Mouse (Mus musculus) B cell, adult 2 months (primary cell): ENCODE measurements at regions not wholly inside any gene's neighbourhood (a gene's known extent, or its start where the extent isn't known, plus 50 kb on each side); places are given as distances from the start of the nearest gene placed in this dataset.

Source experiments
- DNase-seq, 2 experiments: peaks; one replicate each; pipeline ENCODE4 v3.0.0; 2022

- no peak for DNase-seq
Measured at GRCm38 (mm10) chr12:35863141-35863540, 62.3 kb upstream of the Agr3 start.

GRCm38 (mm10) chr12:35853159-35853558, 72.3 kb upstream of the Agr3 start:
- no peak for DNase-seq

GRCm38 (mm10) chr12:35846905-35847610, 78.4 kb upstream of the Agr3 start:
- no peak for DNase-seq

- no peak for DNase-seq
Measured at GRCm38 (mm10) chr12:35836946-35837345, 88.5 kb upstream of the Agr3 start.

DNA sequence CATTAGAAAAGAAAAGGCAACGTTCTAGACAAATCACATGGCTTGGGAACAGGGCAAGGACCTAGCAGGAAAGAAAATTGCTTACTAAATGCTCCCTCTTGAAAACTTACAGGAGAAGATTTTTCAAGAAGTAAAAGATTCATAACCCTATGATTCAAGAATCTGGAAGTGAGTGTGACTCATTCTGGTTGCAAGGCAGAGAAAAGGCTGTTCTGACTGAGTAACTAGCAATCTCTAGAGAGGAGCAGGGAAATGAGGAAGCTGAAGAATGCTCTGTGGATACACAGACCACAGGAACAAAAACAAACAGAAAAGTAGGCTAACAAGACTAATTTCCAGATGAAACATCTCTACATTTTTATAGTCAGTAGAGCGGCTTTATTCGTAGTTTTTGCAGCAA, 92.1 kb upstream of the Agr3 start:
- DNase-seq, result no peak

DNA sequence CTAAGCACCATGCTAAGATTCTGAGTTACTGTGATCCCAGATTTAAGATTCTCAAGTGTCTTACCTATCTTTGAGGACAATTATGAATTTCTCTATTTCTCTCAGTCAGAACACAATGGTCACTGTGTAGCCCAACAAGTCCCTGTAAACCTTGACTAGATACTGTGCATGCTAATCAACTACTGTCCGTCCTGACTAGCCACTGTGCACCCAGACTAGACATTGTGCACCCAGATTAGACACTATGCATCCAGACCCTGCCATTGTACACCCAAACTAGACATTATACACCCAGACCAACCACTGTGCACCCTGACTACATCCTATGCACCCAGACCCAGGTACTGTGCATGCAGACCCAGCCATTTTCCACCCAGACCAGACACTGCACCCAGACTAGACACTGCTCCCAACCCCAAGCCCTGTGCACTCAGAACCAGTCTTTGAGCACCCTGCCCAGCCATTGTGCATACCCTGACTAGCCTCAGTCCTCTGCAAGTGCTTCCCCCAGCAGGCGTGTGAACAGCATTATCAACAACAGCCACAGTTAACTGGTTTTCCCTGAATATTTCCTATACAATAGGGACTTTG, 93.4 kb upstream of the Agr3 start:
- no peak for DNase-seq

DNA sequence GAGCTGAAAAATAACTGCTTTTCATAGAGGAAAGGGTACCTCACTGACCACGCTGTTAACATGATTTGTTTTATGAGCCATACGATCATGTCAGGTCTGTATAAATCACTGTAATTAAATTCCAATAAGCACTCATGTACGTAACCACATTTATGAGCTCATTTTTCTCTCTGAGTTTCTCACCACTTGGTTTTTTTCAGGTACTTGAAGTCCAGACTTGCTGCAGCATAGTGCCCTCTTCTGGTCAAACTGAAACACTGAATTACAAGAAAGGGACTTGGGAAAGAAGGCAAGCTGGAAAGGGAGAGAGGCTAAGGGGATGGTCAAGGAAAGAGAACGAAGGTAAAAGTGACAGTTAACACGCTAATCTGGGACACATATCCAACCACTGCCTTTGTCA, 94.2 kb upstream of the Agr3 start:
- DNase-seq, result peak; percentile 39 to 50

- DNase-seq, result peak; percentile 34 to 41
Measured at GRCm38 (mm10) chr12:35827797-35828196, 97.6 kb upstream of the Agr3 start.

DNA sequence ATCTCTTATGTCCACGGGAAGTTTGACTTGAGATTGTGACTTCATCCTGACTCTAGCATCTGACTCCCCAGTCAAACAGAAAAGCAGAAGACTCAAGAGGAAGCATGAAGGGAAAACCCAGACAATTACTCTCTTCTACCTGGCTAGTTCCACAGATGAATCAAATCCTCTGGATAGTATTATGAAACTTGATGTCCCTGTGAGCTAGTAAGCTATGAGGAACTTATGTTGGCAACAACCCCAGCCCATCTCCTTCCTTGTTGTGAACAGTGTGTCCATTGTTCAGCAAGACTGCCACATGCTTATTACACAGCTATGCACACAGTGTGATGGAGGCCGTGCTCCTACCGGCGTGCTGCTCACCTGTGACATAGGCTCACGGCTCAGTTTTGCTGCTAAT, 98.4 kb upstream of the Agr3 start:
- no peak for DNase-seq

GRCm38 (mm10) chr12:35824587-35824987, 100.8 kb upstream of the Agr3 start:
- DNase-seq, result peak; percentile 18 to 21

- DNase-seq, result peak; percentile 64 to 73
Measured at GRCm38 (mm10) chr12:35799261-35799660, 126.2 kb upstream of the Agr3 start.

DNA sequence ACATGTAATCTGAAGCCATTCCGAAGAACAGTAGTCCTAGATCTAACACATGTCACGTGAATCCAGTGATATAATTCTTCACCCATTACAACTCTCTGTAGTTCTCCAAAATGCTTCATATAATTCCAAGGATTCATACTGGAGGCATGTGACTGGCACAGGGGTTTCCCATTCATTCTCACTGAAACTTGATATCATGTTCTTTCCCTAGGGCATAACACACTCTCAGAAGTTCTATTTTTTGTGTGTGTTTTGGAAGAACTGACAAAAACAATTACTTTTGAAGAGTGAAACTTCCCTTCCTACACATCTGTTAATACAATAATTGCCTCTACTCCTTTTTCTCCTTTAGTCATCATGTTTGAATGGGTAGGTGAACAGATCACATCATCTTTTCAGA, 150.0 kb upstream of the Agr3 start:
- DNase-seq, result no peak

DNA sequence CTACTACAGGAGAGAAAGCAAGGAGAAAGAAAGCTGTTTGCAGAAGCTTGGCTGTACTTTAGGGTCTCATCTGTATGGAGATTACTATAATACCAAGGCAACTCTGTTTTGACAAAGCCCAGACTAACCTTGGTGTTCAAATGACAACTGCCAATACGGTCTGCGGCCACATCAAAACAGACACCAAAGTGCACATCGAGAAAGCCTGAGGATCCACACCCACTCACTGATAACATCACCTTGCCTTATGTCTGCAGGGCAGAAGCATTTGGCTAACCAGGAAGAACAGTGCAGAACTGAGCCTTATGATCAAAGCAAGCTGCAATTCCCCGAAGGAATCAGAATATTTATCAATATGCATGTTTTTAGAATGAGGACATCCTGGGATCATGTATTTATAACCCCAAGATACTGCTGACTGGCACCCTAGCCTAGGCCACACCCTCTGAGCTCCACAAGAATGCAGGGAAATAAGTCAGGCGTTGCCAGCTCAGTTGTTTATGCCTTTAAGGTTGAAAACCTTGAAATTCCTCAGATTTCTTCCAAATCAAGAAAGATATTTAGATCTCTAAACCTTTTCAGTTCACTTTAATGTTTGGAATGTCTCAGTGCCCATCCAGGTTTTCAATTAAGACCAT, 154.9 kb upstream of the Agr3 start:
- DNase-seq, result no peak

DNA sequence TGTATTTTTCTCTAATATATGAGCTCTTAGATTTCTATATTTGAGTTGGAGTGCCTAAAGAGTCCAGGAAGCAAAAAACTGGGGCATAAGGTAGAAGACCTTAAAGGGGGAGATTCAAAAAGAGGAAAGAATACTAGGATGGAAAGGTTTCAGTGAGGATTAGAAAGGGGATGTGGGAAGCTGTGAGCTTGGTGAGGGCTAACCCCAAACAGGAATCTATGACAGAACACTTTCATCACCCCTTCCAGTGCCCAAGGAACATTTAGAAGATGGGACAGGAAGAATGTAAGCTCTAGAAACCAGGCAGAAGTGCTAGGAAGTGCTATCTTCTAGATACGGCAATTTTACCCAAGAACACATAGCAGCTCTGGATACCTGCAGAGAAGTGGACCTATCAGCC, 166.5 kb upstream of the Agr3 start:
- no peak for DNase-seq

DNA sequence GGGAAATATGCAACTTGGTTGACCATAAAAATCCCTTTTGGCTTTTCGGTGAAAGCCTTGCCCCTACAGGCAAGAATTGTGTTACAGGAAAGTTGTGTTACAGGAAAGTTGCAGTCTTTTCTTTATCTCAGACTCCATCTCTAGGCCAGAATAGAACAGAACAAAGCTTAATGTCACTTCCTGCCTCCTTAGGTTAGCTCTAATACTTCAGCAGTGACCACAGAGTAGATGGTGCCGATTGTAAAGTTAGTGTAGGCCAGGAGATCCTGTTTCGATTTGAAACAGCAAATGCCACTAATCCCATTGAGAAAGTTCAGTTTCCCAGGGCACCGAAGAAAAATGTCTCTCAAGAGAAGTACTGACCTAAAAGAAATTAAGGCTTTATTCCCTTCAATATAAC, 170.3 kb upstream of the Agr3 start:
- DNase-seq, result no peak

GRCm38 (mm10) chr12:35747997-35748396, 177.4 kb upstream of the Agr3 start:
- no peak for DNase-seq

- DNase-seq, result no peak
Measured at GRCm38 (mm10) chr12:35746691-35747299, 178.6 kb upstream of the Agr3 start.

- DNase-seq, result no peak
Measured at GRCm38 (mm10) chr12:35742729-35743128, 182.7 kb upstream of the Agr3 start.

DNA sequence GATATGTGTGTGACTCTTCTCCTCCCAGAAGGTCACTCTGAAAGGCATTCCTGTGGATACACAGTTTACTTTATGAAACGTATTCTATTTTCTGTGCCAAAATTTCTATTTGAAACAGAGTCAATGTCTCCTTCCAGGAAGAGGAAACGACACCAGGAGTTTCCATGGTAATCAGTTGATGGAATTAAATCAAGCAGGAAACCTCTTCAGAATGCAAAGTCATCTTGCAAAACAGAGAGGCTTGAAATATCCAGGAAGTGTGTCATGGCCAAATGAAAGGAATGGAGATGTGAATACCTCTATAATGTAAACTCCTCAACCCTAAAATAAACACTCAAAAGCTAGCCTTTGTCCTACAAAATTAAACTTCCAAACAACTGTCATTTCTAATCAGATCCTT, 189.0 kb upstream of the Agr3 start:
- DNase-seq, result no peak

DNA sequence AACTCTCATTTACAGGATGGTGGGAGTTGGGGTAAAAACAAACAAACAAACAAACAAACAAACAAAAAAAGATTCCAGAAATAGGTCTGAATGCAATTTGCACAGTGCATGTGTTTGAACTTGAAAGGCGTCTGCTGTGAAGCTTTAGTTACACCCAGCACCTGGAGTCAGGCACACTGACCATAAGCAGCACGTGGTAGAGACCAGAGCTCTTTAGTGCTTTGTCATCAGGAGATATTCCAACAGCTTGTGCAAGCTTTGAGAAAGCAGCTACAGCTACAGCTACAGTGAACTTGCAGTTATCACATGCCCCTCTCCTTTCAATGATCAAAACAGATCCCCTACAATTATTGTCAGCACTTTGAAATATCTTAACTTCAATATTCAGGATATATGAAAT, 190.4 kb upstream of the Agr3 start:
- no peak for DNase-seq

DNA sequence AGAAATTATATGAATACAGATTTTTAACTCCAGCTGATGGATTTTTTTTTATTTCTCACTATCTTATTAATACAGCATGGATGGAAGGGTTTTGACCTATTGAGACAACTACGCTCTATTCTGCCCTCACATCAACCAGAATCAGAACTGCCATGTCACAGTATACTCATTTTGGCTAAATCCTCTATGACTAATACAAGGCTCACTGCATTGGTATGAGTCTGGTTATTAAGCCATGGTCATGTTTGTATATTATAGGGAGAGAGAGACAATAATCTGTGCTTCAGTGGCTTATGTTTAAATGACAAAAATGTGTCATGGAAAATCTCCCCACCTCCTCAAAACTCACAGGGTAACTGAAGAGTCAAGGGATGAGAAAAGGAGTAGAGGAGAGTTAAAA, 191.0 kb upstream of the Agr3 start:
- no peak for DNase-seq

- DNase-seq, result no peak
Measured at GRCm38 (mm10) chr12:35733580-35733979, 191.8 kb upstream of the Agr3 start.

- DNase-seq, result no peak
Measured at GRCm38 (mm10) chr12:35725910-35726309, 191.1 kb upstream of the Ahr start.

GRCm38 (mm10) chr12:35724132-35724531, 189.3 kb upstream of the Ahr start:
- no peak for DNase-seq
